Mouse (Mus musculus) limb, embryonic 10.5 days (tissue): ENCODE measurements around the gene Tdrkh. TPM values are rescaled to one million over a fixed set of nuclear protein-coding genes. Genes with fewer than 3 reads are reported as not detected.

Experiments
- DNase-seq: peaks from one replicate; pipeline ENCODE4 v3.0.0-alpha.2; 2017; ENCODE audit warnings: low spot score
- H3K27ac ChIP-seq: fragments of 300-500 bp; sonication (generic); 2 replicates; pipeline ENCODE4 v1.5.1; 2016; ENCODE audit warnings: mild to moderate bottlenecking
- H3K27me3 ChIP-seq: fragments of 300-500 bp; sonication (generic); 2 replicates; pipeline ENCODE4 v1.6.1; 2016; ENCODE audit warnings: low read depth, mild to moderate bottlenecking; ENCODE audit not compliant: poor library complexity, severe bottlenecking
- H3K36me3 ChIP-seq: fragments of 300-500 bp; sonication (generic); 2 replicates; pipeline ENCODE4 v1.6.1; 2016; ENCODE audit warnings: mild to moderate bottlenecking, moderate library complexity
- H3K4me1 ChIP-seq: fragments of 300-500 bp; sonication (generic); 2 replicates; pipeline ENCODE4 v1.6.1; 2016
- H3K4me3 ChIP-seq: fragments of 300-500 bp; sonication (generic); 2 replicates; pipeline ENCODE4 v1.5.1; 2016; ENCODE audit warnings: mild to moderate bottlenecking, moderate library complexity
- H3K9me3 ChIP-seq: fragments of 300-500 bp; sonication (generic); replicated peaks from 2 replicates; pipeline ENCODE4 v1.6.1; 2016; ENCODE audit warnings: mild to moderate bottlenecking
- WGBS: fragments of 180-500 bp; shearing (Covaris S2); methylation state at CpG from one replicate; pipeline ENCODE4 v1.1.7; 2016; 5-methylcytosine and 5-hydroxymethylcytosine counted together
- polyA plus RNA-seq: library from polyadenylated mRNA; unstranded; fragments of >200 nt; fragmentation: Nextera tagmentation; extraction: Ambion mirVana; gene quantifications from 2 replicates; pipeline ENCODE4 v1.2.1, GENCODE M21; 2016

Tdrkh gene
- polyA plus RNA-seq, 1 experiment from 2014 or later: 6.6 TPM

DNA sequence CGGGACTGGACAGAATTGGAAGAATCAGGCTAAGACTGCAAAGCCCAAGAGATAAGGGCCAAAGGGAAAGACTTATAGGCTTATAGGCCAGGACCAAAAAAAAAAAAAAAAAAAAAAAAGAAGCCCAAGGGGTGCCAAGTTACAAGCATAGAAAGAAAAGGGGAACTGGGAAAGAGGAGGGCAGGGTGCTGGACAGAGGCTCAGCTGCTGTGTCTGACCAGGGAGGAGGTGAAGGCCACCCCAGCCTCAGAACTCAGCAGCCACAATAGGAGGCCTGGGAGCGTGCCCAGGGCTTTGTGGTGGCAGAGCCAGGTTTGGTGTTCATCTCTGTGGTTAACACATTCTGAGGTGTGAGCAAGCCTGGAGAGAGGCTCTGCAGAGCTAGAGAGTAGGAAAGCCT lies 37.9 kb upstream of the Tdrkh start:
- no peak overlapping the region for H3K4me3 ChIP-seq
- WGBS: 66% methylated on average over 2 of the region's 2 CpGs
- no peak overlapping the region for H3K27ac ChIP-seq
- peaks cover 34% of the 10 kb centered on the region for H3K4me1 ChIP-seq
- peaks cover 56% of the 10 kb centered on the region for H3K27me3 ChIP-seq
- H3K9me3 ChIP-seq: no peaks in the 10 kb centered on the region
- H3K36me3 ChIP-seq: no peaks in the 10 kb centered on the region
- DNase-seq: no peak

DNA sequence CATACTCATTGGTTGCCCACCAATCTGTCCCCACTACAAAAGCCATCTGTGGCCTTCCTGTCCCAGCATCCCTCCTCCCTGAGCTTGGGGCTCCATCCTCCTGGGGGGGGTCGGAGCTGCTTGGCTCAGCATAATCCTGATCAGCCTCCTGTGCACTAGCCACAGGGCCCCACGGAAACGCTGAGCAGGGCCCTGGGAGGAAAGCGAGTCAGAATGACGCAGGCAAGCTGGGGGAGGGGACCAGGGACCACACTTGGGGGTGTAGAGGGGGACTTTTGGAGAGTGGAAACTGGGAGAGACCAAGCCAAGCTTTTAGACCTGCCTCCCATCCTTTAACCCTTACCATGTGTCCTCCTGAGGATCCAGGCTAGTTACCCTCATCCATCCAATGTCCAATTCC lies 37.2 kb upstream of the Tdrkh start:
- no peak for DNase-seq
- Histone ChIP-seq H3K4me3 (no peak overlapping the region), H3K27me3 (peaks cover 56% of the 10 kb centered on the region), H3K36me3 (no peaks in the 10 kb centered on the region), H3K9me3 (no peaks in the 10 kb centered on the region), H3K4me1 (peaks cover 40% of the 10 kb centered on the region), H3K27ac (no peak overlapping the region)
- 43% methylated on average over 5 of the region's 5 CpGs for WGBS

DNA sequence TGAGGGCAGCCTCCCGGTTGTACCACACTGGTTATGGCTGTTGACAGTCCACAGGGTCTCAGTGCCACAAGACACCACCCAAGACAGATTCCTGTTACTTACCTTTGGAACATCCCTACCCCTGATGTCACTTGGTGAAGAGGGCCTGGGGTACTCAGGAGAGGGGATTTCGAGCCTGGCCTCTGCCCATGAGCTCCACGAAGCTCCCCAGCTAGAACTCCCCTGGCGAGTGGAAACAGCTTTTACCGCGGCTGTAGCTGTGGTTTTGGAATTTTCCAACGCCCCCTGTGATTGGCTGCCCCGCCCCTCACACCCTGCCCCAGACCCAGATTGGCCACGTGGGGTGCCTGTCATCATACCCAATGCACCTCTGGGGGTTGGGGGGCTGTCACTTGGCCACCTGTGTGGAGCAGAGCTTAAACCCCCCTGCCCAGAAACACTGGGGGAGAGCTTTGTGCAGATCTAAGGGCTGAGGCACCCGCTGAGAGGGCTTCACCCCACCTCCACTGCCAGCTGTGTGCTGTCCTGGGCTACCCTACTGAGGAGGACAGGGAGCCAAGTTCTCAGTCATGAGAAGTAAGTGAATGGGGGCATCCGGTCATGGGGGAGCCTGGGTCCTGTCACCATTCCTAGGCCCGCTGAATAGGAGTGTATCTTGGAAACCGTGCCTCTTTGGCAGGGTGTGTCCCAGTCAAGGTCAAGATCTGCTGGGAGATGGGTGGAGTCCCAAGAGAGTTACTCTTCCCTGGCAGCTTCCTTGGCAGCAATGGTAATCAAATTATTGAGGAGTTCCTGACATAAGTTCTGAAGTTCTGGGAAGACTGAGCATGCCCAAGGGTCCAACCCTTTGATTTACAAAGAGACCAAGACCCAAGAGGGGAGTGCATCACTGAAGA lies 35.8 kb upstream of the Tdrkh start:
- DNase-seq: no peak
- Histone ChIP-seq H3K36me3 (no peaks in the 10 kb centered on the region), H3K9me3 (no peaks in the 10 kb centered on the region), H3K27me3 (peaks cover 52% of the 10 kb centered on the region), H3K4me1 (peaks cover 32% of the 10 kb centered on the region), H3K4me3 (no peak overlapping the region), H3K27ac (no peak overlapping the region)
- 14% methylated on average over 13 of the region's 13 CpGs for WGBS

GRCm38 (mm10) chr3:94379831-94380510 lies 33.1 kb upstream of the Tdrkh start:
- DNase-seq: peak; percentile 25
- Histone ChIP-seq H3K9me3 (no peaks in the 10 kb centered on the region), H3K4me3 (no peak overlapping the region), H3K4me1 (peaks cover 15% of the 10 kb centered on the region), H3K36me3 (no peaks in the 10 kb centered on the region), H3K27ac (no peak overlapping the region), H3K27me3 (peaks cover 25% of the 10 kb centered on the region)
- WGBS: 31% methylated on average over 9 of the region's 9 CpGs

DNA sequence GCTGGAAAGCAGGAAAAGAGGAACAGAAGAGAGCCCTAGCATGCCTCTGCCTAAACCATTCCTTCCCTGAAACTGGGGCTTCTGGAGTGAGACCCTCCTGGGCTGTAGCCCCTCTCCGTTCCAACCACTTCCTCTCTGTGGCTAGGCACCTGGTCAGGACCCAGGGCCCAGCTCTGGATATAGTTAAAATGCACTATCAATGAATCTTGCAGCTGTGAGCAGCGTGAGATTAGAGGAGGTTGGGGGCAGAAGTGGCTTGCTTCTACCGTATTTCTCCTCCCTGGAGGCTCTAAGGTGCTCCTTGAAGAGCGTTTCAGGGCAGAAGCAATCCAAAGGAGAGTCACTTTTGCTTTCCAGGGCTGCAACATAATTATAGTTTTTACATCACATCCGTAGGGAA lies 30.8 kb upstream of the Tdrkh start:
- Histone ChIP-seq H3K9me3 (no peaks in the 10 kb centered on the region), H3K4me1 (peaks cover 10% of the 10 kb centered on the region), H3K27me3 (peaks cover 15% of the 10 kb centered on the region), H3K36me3 (no peaks in the 10 kb centered on the region), H3K27ac (no peak overlapping the region), H3K4me3 (no peak overlapping the region)
- DNase-seq: no peak
- WGBS: 72% methylated on average over 5 of the region's 5 CpGs

- WGBS: 76% methylated on average over 3 of the region's 3 CpGs
- H3K27ac ChIP-seq: no peak overlapping the region
- H3K9me3 ChIP-seq: no peaks in the 10 kb centered on the region
- H3K4me3 ChIP-seq: no peak overlapping the region
- peaks cover 8% of the 10 kb centered on the region; the same call in 1 of the 2 replicates for H3K4me1 ChIP-seq
- DNase-seq: no peak
- 0 out of 2 replicates have a peak, but pooled peaks cover 5% of the 10 kb centered on the region for H3K27me3 ChIP-seq
- no peaks in the 10 kb centered on the region for H3K36me3 ChIP-seq
Measured at GRCm38 (mm10) chr3:94383476-94383875, 29.6 kb upstream of the Tdrkh start.

- no peak overlapping the region for H3K27ac ChIP-seq
- H3K36me3 ChIP-seq: no peaks in the 10 kb centered on the region
- WGBS: 73% methylated on average over 4 of the region's 4 CpGs
- no peaks in the 10 kb centered on the region for H3K27me3 ChIP-seq
- H3K4me3 ChIP-seq: no peak overlapping the region
- no peaks in the 10 kb centered on the region for H3K9me3 ChIP-seq
- no peak for DNase-seq
- no peaks in the 10 kb centered on the region for H3K4me1 ChIP-seq
Measured at GRCm38 (mm10) chr3:94386671-94387070, 26.4 kb upstream of the Tdrkh start.

DNA sequence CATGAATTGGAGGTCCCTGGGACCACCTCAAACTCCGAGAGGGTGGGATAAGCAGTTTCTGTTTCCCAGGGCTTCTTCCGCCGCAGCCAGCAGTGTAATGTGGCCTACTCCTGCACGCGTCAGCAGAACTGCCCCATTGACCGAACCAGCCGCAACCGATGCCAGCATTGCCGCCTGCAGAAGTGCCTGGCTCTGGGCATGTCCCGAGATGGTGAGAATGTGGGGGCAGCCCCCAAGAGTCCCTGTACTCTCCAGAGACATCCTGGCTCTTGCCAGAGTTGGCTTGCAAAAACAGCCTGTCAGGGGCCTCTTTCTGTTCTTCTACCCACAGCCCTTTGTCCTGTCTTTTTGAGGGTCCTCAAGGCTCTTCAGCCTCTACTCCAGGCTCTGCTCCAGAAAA lies 25.7 kb upstream of the Tdrkh start:
- 91% methylated on average over 10 of the region's 10 CpGs for WGBS
- no peak for DNase-seq
- H3K4me1 ChIP-seq: no peaks in the 10 kb centered on the region
- no peak overlapping the region for H3K27ac ChIP-seq
- H3K9me3 ChIP-seq: no peaks in the 10 kb centered on the region
- H3K36me3 ChIP-seq: no peaks in the 10 kb centered on the region
- no peak overlapping the region for H3K4me3 ChIP-seq
- no peaks in the 10 kb centered on the region for H3K27me3 ChIP-seq

- Histone ChIP-seq H3K36me3 (no peaks in the 10 kb centered on the region), H3K27me3 (no peaks in the 10 kb centered on the region), H3K9me3 (no peaks in the 10 kb centered on the region), H3K4me3 (no peak overlapping the region), H3K27ac (no peak overlapping the region), H3K4me1 (no peaks in the 10 kb centered on the region)
- DNase-seq: no peak
- WGBS: 85% methylated on average over 5 of the region's 5 CpGs
Measured at GRCm38 (mm10) chr3:94388047-94388446, 25.0 kb upstream of the Tdrkh start.

- WGBS: 95% methylated on average over 16 of the region's 16 CpGs
- no peak for DNase-seq
- H3K27ac ChIP-seq: no peak overlapping the region
- no peaks in the 10 kb centered on the region for H3K9me3 ChIP-seq
- no peaks in the 10 kb centered on the region for H3K4me1 ChIP-seq
- no peak overlapping the region for H3K4me3 ChIP-seq
- H3K36me3 ChIP-seq: no peaks in the 10 kb centered on the region
- H3K27me3 ChIP-seq: no peaks in the 10 kb centered on the region
Measured at GRCm38 (mm10) chr3:94389420-94389819, 23.7 kb upstream of the Tdrkh start.

- no peaks in the 10 kb centered on the region for H3K9me3 ChIP-seq
- H3K27me3 ChIP-seq: no peaks in the 10 kb centered on the region
- no peak for DNase-seq
- H3K36me3 ChIP-seq: no peaks in the 10 kb centered on the region
- H3K27ac ChIP-seq: no peak overlapping the region
- no peaks in the 10 kb centered on the region for H3K4me1 ChIP-seq
- no peak overlapping the region for H3K4me3 ChIP-seq
- 80% methylated on average over 5 of the region's 5 CpGs for WGBS
Measured at GRCm38 (mm10) chr3:94391001-94391400, 22.1 kb upstream of the Tdrkh start.

GRCm38 (mm10) chr3:94392128-94392527 lies 20.9 kb upstream of the Tdrkh start:
- Histone ChIP-seq H3K27ac (no peak overlapping the region), H3K9me3 (no peaks in the 10 kb centered on the region), H3K36me3 (no peaks in the 10 kb centered on the region), H3K4me1 (no peaks in the 10 kb centered on the region), H3K27me3 (peaks cover 9% of the 10 kb centered on the region), H3K4me3 (no peak overlapping the region)
- DNase-seq: no peak
- WGBS: 80% methylated on average over 2 of the region's 2 CpGs

GRCm38 (mm10) chr3:94393049-94393448 lies 20.0 kb upstream of the Tdrkh start:
- Histone ChIP-seq H3K36me3 (no peaks in the 10 kb centered on the region), H3K4me1 (no peaks in the 10 kb centered on the region), H3K9me3 (no peaks in the 10 kb centered on the region), H3K4me3 (no peak overlapping the region), H3K27ac (no peak overlapping the region), H3K27me3 (peaks cover 18% of the 10 kb centered on the region)
- 78% methylated on average over 4 of the region's 4 CpGs for WGBS
- DNase-seq: no peak
